Mouse (Mus musculus) layer of hippocampus, adult 18-20 months (tissue): ENCODE results near the gene Plekha6. TPM values are rescaled to one million over a fixed set of nuclear protein-coding genes. Genes with fewer than 3 reads are reported as not detected.

Experiments
- DNase-seq, 2 experiments: peaks; one replicate each; pipeline ENCODE4 v3.0.0; 2022; ENCODE audit warnings: low spot score in 2 of 2
- total RNA-seq, 2 experiments: library from RNA; stranded (reverse); gene quantifications; 2 replicates each; pipeline ENCODE4 v1.2.3; 2021

Plekha6 gene
- total RNA-seq, 2 experiments from 2014 or later: 54.5 to 59.0 TPM

- no peak for DNase-seq
Measured at GRCm38 (mm10) chr1:133268503-133268902, 104.5 kb downstream of the Plekha6 start.

GRCm38 (mm10) chr1:133270336-133270735 lies 106.3 kb downstream of the Plekha6 start:
- no peak for DNase-seq

DNA sequence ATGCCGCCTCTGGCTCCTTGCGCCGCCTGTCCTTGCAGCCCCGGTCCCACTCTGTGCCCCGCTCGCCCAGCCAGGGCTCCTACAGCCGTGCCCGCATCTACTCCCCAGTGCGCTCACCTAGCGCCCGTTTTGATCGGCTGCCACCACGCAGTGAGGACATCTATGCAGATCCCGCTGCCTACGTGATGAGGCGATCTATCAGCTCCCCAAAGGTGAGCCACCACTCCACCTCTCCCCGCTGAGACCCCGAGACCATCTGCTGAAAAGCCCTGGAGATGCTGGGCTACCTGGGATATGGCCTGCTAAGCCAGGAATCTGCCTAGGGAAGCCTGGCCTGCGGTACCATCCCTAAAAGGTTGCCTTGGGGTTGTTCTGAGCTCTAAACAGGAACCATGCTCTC lies 110.2 kb downstream of the Plekha6 start:
- no peak for DNase-seq

DNA sequence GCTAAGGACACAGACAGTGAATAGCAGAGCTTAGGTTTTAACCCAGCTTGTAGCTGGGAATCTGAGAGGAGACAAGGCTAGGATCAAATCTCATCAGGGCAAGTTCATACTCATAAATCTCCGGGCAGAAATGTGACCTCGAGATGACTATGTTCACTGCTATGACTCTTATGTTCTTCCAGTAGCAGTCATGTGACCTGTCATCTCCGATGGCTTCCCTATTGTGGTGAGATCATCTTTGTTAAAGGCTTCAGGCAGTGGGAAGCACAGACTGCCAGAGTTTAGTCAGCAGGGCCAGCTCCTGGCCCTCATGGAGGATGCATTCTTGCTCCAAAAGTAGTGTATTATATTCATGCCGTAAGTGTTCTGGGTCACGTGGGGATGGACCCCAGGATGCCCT lies 113.0 kb downstream of the Plekha6 start:
- no peak for DNase-seq

DNA sequence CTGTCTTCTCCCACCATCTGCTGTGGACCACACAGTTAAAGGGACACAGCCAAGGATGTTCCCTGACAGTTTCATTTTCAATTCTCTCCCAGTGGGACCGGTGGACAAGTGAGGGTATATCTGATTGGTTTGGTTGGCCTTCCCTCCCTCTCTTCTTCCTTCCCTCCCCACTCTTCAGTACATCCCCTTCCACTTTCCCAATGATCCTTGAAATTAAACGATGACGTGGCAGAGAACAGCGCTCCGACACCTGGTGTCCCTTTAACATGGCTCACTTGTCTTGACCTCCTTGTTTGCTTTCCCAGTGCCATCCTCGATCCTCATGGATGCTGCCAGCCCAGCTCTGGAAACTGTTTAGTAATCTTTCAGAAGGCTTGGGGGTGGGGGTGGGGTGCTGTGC lies 114.5 kb downstream of the Plekha6 start:
- no peak for DNase-seq

GRCm38 (mm10) chr1:133278946-133279631 lies 115.1 kb downstream of the Plekha6 start:
- DNase-seq: no peak

DNA sequence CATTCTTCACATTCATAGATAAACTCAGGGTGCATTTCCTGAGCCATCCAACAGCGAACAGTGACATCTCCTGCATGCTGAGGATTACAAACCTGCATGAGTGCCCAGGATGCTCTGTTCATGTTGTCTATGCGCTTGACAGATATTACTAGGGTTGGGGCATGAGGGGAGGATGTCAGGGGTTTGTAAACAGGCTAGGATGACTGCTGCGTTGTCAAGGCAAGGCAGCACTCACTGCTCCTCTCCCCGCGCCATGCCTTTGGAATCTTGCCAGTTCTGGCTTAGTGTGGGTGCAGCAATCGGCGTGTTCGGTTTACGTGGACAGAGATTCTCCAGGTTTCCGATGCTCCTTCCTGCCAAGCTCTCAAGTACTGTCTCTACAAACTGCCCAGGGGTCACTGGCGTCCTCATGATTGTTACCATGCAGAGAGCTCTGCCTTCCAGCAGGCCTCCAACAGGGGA lies 115.7 kb downstream of the Plekha6 start:
- peak; percentile 30 to 57 for DNase-seq

DNA sequence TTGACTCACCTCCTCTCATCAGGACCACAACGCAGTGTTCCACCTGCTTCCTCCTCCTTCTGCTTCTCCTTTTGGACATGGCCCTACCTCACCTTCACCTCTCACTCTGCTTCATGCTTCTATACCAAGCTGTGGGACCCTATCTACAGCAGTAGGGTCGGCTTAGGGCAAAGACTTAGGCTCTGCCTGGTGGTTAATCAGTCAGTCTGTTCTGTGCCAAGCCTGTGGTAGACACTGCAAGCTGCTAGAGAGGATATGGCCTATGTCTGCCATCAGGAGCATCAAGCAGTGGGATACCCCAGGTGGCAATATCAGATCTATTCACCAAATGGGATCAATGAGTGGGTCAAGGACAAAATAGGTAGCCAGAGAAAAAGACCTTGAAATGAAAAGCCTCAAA lies 116.5 kb downstream of the Plekha6 start:
- DNase-seq: no peak

DNA sequence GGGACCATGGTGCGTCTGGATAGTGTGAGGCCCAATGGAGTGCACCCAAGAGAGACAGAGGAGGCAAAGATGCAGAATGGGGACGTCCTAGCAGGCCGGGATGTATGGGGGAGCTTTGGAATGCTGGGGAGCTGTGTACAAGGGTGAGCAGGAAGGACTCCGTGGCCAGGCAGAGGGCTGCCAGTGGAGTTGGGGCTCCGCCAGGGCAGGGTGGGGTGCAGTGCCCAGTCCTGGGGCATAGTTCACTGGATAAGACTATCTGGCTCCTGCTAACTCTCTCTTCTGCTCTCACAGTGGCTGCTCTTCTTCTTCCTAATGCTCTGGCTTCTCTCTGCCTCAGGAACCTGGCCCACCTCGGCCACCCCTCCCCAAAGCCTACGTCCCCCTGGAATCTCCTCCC lies 121.9 kb downstream of the Plekha6 start:
- no peak for DNase-seq

DNA sequence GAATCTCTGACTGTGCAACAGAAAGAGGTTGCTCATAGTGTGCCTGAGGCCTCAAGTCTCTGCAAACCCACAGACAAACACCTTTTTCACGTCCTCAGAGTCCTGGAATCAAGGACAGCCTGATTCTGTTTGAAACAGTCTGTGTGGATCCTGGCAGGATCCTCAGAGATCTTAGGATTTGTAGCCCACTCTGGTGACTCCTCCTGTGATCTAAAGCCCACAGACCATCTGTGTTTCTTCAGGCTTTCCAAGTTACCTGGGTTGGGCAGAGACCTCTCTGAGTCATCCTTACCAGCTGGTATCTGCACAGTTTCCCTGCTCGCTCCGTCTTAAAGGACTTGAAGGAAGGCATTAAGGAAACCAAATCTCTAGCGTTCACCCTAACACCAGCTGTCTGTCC lies 123.0 kb downstream of the Plekha6 start:
- peak in 1 of 2 experiments; percentile 15 for DNase-seq

DNA sequence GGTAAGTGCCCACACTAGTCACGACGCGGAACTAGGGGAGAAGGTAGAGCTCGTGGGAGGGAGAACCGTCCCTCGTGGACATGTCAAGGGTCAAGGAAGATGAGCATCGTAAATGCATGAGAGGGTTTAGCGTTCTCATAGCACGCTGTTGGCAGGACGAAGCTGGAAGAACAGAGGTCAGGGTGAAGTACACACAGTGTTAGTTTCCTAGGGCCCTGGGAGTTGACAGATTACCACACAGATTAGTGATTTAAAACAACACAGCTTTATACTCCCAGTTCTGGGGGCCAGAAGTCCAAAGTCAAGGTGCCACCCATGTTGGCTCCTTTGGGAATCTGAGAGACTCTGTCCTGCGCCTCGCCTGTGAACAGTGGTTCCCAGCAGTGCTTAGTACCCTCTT lies 123.9 kb downstream of the Plekha6 start:
- DNase-seq: no peak

- no peak for DNase-seq
Measured at GRCm38 (mm10) chr1:133291888-133292287, 127.9 kb downstream of the Plekha6 start.

DNA sequence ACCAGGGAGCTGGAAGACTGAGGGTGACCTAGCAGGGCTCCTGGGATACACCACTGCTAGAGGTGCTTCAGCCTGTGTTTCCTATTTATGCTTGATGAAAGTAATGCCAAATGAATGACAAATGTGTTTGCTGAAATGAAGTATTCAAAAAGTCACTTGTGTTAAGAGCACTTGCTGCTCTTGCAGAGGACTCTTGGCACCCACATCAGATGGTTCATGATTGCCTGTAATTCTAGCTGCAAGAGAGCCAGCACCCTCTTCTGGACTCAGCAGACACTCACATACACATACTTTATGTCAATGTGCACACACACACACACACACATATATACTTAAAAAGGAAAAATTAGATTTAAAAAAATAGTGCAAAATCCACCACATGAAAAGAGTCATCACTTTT lies 128.6 kb downstream of the Plekha6 start:
- DNase-seq: no peak

DNA sequence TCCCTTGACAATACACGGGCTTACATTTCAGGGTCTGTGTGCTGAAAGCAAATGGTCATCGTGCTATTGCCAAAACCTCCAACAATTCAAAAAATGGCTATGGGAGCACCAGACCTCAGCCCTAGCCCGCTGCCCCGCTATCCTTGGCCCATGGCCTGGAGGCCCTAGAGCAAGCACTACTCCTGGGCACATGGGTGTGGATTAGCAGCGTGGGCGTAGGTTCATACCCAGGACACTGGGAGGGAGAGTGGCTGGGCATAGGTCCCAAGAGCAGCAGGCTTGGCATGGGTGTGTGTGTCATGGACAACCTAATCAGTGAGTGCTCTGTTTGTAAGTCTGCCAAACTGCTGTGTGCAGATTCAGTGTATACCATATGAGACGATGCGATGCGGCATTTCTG lies 132.4 kb downstream of the Plekha6 start:
- DNase-seq: no peak

DNA sequence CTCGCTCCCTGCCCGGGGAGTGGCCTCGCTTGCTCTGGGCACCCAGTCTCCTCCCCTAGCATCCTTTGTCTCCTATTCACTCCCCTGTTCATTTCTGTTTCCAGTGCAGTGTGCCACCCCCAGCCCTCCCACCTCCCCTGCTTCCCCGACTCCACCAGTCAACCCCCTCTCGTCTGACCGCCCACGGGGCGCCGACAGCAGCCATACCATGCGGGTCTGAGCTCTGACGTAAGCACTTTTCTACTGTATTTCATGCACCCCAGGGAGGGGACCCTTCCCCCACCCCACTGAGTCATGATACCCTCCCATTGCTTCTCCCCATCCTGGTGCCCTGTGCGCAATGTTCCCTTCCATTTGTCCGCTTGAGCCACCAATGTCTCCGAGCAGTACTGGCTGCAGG lies 134.8 kb downstream of the Plekha6 start:
- DNase-seq: no peak

GRCm38 (mm10) chr1:133302540-133302939 lies 138.5 kb downstream of the Plekha6 start:
- DNase-seq: no peak

DNA sequence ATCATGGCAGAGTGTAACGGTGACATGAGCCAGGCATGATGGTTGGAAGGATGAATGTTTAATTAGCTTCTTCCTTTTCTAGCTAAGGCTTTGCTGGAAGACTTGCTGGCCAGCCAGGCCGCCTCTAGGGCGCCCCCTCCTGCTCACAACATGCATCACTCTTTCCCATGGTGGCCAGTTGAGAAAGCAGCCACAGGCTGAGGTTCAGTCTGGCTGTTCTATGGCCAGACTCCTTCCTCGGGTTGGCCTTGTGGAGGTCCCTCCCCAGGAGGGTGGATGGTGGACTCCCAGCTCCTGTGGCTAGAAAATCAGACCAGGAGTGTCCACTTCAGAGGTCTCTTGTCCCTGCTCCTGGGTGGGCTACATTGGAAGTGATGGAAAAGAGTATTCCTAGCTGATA lies 142.8 kb downstream of the Plekha6 start:
- DNase-seq: peak; percentile 61 to 79

- peak in 1 of 2 experiments; percentile 61 for DNase-seq
Measured at GRCm38 (mm10) chr1:133307318-133307717, 143.3 kb downstream of the Plekha6 start.

DNA sequence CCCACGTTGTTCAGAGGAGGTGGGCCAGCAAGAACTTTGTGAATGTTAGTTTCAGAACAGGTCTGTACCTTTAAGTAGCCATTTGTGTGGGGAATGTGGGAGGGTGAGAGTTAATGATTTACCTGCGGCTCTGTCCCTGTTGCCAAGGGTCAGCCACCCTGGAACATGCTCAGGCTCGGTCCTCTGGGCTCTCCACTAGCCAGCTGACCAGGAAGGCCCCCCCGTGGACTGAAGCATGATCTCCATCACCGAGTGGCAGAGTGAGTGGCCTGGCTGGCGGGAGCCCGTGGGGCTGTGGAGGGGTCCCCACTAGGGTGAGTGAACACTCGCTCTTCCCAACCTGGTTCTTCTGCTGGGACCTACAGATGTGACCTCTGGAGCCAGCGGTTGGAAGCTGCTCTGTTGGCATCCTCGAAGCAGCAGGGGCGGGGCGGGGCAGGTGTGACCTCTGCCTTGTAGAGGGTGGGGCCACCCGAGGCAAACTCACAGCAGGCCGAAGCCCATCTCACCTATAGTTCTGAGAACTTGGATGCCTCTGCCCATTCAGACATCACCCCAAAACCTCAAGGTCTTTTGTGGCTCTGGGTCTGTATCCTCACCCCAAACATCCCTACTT lies 145.8 kb downstream of the Plekha6 start, which contains the start of gene Golt1a:
TSS of gene Golt1a (plus strand) at position 149 of the 616 bp plus-strand sequence.
- DNase-seq: no peak

GRCm38 (mm10) chr1:133311240-133311639 lies 147.2 kb downstream of the Plekha6 start:
- no peak for DNase-seq

GRCm38 (mm10) chr1:133311946-133312345 lies 147.9 kb downstream of the Plekha6 start:
- DNase-seq: peak; percentile 55 to 69

GRCm38 (mm10) chr1:133314364-133314763 lies 150.4 kb downstream of the Plekha6 start:
- DNase-seq: peak in 1 of 2 experiments; percentile 62

- DNase-seq: no peak
Measured at GRCm38 (mm10) chr1:133315775-133316174, 151.8 kb downstream of the Plekha6 start.
